Mouse (Mus musculus) hindbrain, embryonic 16.5 days (tissue): ENCODE results near the gene Vmn1r198. TPM values are rescaled to one million over a fixed set of nuclear protein-coding genes. Genes with fewer than 3 reads are reported as not detected.
"Not testable (repeated sequence)": the region's sequence is repeated elsewhere in the genome, so short reads cannot be mapped to it uniquely, and the experiment has no call there.

ENCODE experiments used
- ATAC-seq: fragments of 200-750 bp; cut with Nextera tagmentation; 2 replicates; pipeline ENCODE4 v1.8.0; 2017; ENCODE audit warnings: moderate TSS enrichment, moderate library complexity
- H3K27ac ChIP-seq: fragments of 300-500 bp; sonication (generic); 2 replicates; pipeline ENCODE4 v1.5.1; 2014; ENCODE audit warnings: low read depth, mild to moderate bottlenecking, control low read depth, low read length, moderate library complexity
- H3K27me3 ChIP-seq: fragments of 300-500 bp; sonication (generic); replicated peaks from 2 replicates; pipeline ENCODE4 v1.6.1; 2014; ENCODE audit warnings: low read length; ENCODE audit not compliant: control insufficient read depth, insufficient read depth
- H3K36me3 ChIP-seq: fragments of 300-500 bp; sonication (generic); 2 replicates; pipeline ENCODE4 v1.6.1; 2014; ENCODE audit warnings: mild to moderate bottlenecking, low read length, moderate library complexity, mixed read lengths; ENCODE audit not compliant: control insufficient read depth, insufficient read depth
- H3K4me1 ChIP-seq: fragments of 300-500 bp; sonication (generic); 2 replicates; pipeline ENCODE4 v1.6.1; 2014; ENCODE audit warnings: low read depth, low read length; ENCODE audit not compliant: control insufficient read depth, insufficient read depth
- H3K4me2 ChIP-seq: fragments of 300-500 bp; sonication (generic); 2 replicates; pipeline ENCODE4 v1.6.1; 2014; ENCODE audit warnings: mild to moderate bottlenecking, low read length, control low read depth, moderate library complexity
- H3K4me3 ChIP-seq: fragments of 300-500 bp; sonication (generic); 2 replicates; pipeline ENCODE4 v1.5.1; 2014; ENCODE audit warnings: mild to moderate bottlenecking, low read length, control low read depth, moderate library complexity
- H3K9ac ChIP-seq: fragments of 300-500 bp; sonication (generic); 2 replicates; pipeline ENCODE4 v1.6.1; 2014; ENCODE audit warnings: low read depth, mild to moderate bottlenecking, control low read depth, low read length, moderate library complexity
- H3K9me3 ChIP-seq: fragments of 300-500 bp; sonication (generic); 2 replicates; pipeline ENCODE4 v1.6.1; 2014; ENCODE audit warnings: mild to moderate bottlenecking, low read length, moderate library complexity; ENCODE audit not compliant: control insufficient read depth
- WGBS: fragments of 180-500 bp; shearing (Covaris S2); extraction: QIAGEN DNeasy Blood & Tissue Kit; methylation state at CpG from one replicate; pipeline ENCODE4 v1.1.7; 2014; 5-methylcytosine and 5-hydroxymethylcytosine counted together
- polyA plus RNA-seq: library from polyadenylated mRNA; unstranded; fragments of >200 nt; fragmentation: Nextera tagmentation; extraction: Ambion mirVana; gene quantifications from 2 replicates; pipeline ENCODE4 v1.2.1, GENCODE M21; 2015

Vmn1r198 gene
- polyA plus RNA-seq, 1 experiment from 2014 or later = not detected

GRCm38 (mm10) chr13:22381128-22381527 is 31.0 kb downstream of the Vmn1r198 start:
- not testable (repeated sequence) for H3K9ac ChIP-seq, H3K27me3 ChIP-seq, H3K27ac ChIP-seq, ATAC-seq, H3K4me1 ChIP-seq, H3K36me3 ChIP-seq, H3K9me3 ChIP-seq, H3K4me3 ChIP-seq, H3K4me2 ChIP-seq
- WGBS = 84% methylated on average over 3 of the region's 3 CpGs

GRCm38 (mm10) chr13:22383401-22383800 is 33.2 kb downstream of the Vmn1r198 start:
- H3K27ac ChIP-seq = no peak overlapping the region
- no peaks in the 10 kb centered on the region for H3K4me1 ChIP-seq
- 84% methylated on average over 3 of the region's 3 CpGs for WGBS
- H3K27me3 ChIP-seq = no peaks in the 10 kb centered on the region
- H3K4me3 ChIP-seq = no peak overlapping the region
- no peak for ATAC-seq
- H3K4me2 ChIP-seq = no peak overlapping the region
- H3K9me3 ChIP-seq = no peaks in the 10 kb centered on the region
- no peak overlapping the region for H3K9ac ChIP-seq
- no peaks in the 10 kb centered on the region for H3K36me3 ChIP-seq

GRCm38 (mm10) chr13:22387050-22387449 is 36.9 kb downstream of the Vmn1r198 start:
- Histone ChIP-seq H3K4me2 (no peak overlapping the region), H3K9me3 (no peaks in the 10 kb centered on the region), H3K27me3 (no peaks in the 10 kb centered on the region), H3K27ac (no peak overlapping the region), H3K4me3 (no peak overlapping the region), H3K9ac (no peak overlapping the region), H3K4me1 (no peaks in the 10 kb centered on the region), H3K36me3 (no peaks in the 10 kb centered on the region)
- ATAC-seq = no peak
- 80% methylated on average over 1 of the region's 1 CpGs for WGBS

- H3K4me2 ChIP-seq = no peak within 1 kb of the TSS
- ATAC-seq = no peak
- H3K36me3 ChIP-seq = no peaks in the 10 kb centered on the region
- 40% methylated on average over 3 of the region's 3 CpGs for WGBS
- no peaks in the 10 kb centered on the region for H3K4me1 ChIP-seq
- H3K4me3 ChIP-seq = no peak within 1 kb of the TSS
- no peaks in the 10 kb centered on the region for H3K27me3 ChIP-seq
- no peak within 1 kb of the TSS for H3K9ac ChIP-seq
- no peaks in the 10 kb centered on the region for H3K9me3 ChIP-seq
- H3K27ac ChIP-seq = no peak within 1 kb of the TSS
Observed at GRCm38 (mm10) chr13:22390073-22390472, 39.9 kb downstream of the Vmn1r198 start, which contains the start of gene Vmn1r200. Gene Vmn1r200, plus strand, starts transcription at chr13:22390373.

- no peak for ATAC-seq
- H3K27ac ChIP-seq = no peak overlapping the region
Observed at GRCm38 (mm10) chr13:22402978-22403377, 52.8 kb downstream of the Vmn1r198 start.

More at GRCm38 (mm10) chr13:22402978-22403377, 52.8 kb downstream of the Vmn1r198 start:
- no peaks in the 10 kb centered on the region for H3K4me1 ChIP-seq
- WGBS = 74% methylated on average over 1 of the region's 1 CpGs
- no peak overlapping the region for H3K4me3 ChIP-seq
- no peaks in the 10 kb centered on the region for H3K36me3 ChIP-seq
- no peak overlapping the region for H3K4me2 ChIP-seq
- no peak overlapping the region for H3K9ac ChIP-seq
- no peaks in the 10 kb centered on the region for H3K27me3 ChIP-seq
- H3K9me3 ChIP-seq = no peaks in the 10 kb centered on the region

Other genes with a start within 250 kb of the Vmn1r198 start
- not detected in 2 replicates for gene Vmn1r189, start 244.5 kb upstream of the Vmn1r198 start, polyA plus RNA-seq
- not detected in 2 replicates for gene Vmn1r191, start 166.4 kb upstream of the Vmn1r198 start, polyA plus RNA-seq
- gene Vmn1r192, start 159.2 kb upstream of the Vmn1r198 start, polyA plus RNA-seq = not detected in 2 replicates
- gene Vmn1r193, start 127.2 kb upstream of the Vmn1r198 start, polyA plus RNA-seq = not detected in 2 replicates
- gene Vmn1r194, start 106.1 kb upstream of the Vmn1r198 start, polyA plus RNA-seq = not detected in 2 replicates
- gene Vmn1r195, start 79.8 kb upstream of the Vmn1r198 start, polyA plus RNA-seq = not detected in 2 replicates
- gene Vmn1r196, start 60.4 kb upstream of the Vmn1r198 start, polyA plus RNA-seq = not detected in 2 replicates
- not detected in 2 replicates for gene Vmn1r197, start 25.8 kb upstream of the Vmn1r198 start, polyA plus RNA-seq
- gene Vmn1r199, start 29.5 kb downstream of the Vmn1r198 start, polyA plus RNA-seq = not detected in 2 replicates
- gene Vmn1r200, start 40.0 kb downstream of the Vmn1r198 start, polyA plus RNA-seq = 0.10 TPM in 1 of 2 replicates, not detected in the other
- gene Vmn1r201, start 121.6 kb downstream of the Vmn1r198 start, polyA plus RNA-seq = not detected in 2 replicates
- gene Vmn1r202, start 155.0 kb downstream of the Vmn1r198 start, polyA plus RNA-seq = 0.03 TPM in 1 of 2 replicates, not detected in the other
- gene Vmn1r203, start 167.8 kb downstream of the Vmn1r198 start, polyA plus RNA-seq = not detected in 2 replicates
- not detected in 2 replicates for gene Vmn1r204, start 202.8 kb downstream of the Vmn1r198 start, polyA plus RNA-seq
- not detected in 2 replicates for gene Vmn1r205, start 242.6 kb downstream of the Vmn1r198 start, polyA plus RNA-seq